Mouse (Mus musculus) 3134 (cell line): ENCODE measurements around the gene BC048671.

Experiments used
- DNase-seq: peaks from one replicate; pipeline ENCODE4 v3.0.0-alpha.2; 2011; ENCODE audit warnings: low spot score; ENCODE audit not compliant: insufficient read length; ENCODE audit errors: extremely low read depth

BC048671 gene

GRCm38 (mm10) chr6:90300919-90301318 is at the start of gene BC048671:
TSS of gene BC048671 (plus strand) at chr6:90301219.
- DNase-seq: no peak

GRCm38 (mm10) chr6:90288265-90288664 is 12.8 kb upstream of the BC048671 start:
- DNase-seq: no peak

GRCm38 (mm10) chr6:90306315-90306975 is 5.4 kb downstream of the BC048671 start:
- DNase-seq: no peak

GRCm38 (mm10) chr6:90308839-90309778 is 8.1 kb downstream of the BC048671 start:
- no peak for DNase-seq

GRCm38 (mm10) chr6:90315961-90316360 is 14.9 kb downstream of the BC048671 start:
- no peak for DNase-seq

GRCm38 (mm10) chr6:90317510-90318258 is 16.7 kb downstream of the BC048671 start:
- DNase-seq: no peak

- no peak for DNase-seq
These were observed 18.0 kb downstream of the BC048671 start for GRCm38 (mm10) chr6:90319019-90319418.

GRCm38 (mm10) chr6:90319475-90320191 is 18.6 kb downstream of the BC048671 start:
- no peak for DNase-seq

GRCm38 (mm10) chr6:90320429-90320828 is 19.4 kb downstream of the BC048671 start:
- DNase-seq: no peak

GRCm38 (mm10) chr6:90321811-90322210 is 20.8 kb downstream of the BC048671 start:
- no peak for DNase-seq

GRCm38 (mm10) chr6:90324026-90324425 is 23.0 kb downstream of the BC048671 start:
- no peak for DNase-seq

GRCm38 (mm10) chr6:90324463-90324862 is 23.4 kb downstream of the BC048671 start:
- no peak for DNase-seq

- no peak for DNase-seq
These were observed 24.0 kb downstream of the BC048671 start, which contains the start of gene Chst13 for GRCm38 (mm10) chr6:90324991-90325390. TSS of gene Chst13 (minus strand) at chr6:90325185.

GRCm38 (mm10) chr6:90327670-90328069 is 26.7 kb downstream of the BC048671 start:
- DNase-seq: no peak

- DNase-seq: no peak
These were observed 28.9 kb downstream of the BC048671 start for GRCm38 (mm10) chr6:90329953-90330352.

GRCm38 (mm10) chr6:90332561-90333425 is 31.8 kb downstream of the BC048671 start, which contains the start of gene Uroc1:
TSS of gene Uroc1 (plus strand) at chr6:90333284.
- DNase-seq: no peak

GRCm38 (mm10) chr6:90334244-90334643 is 33.2 kb downstream of the BC048671 start:
- no peak for DNase-seq

GRCm38 (mm10) chr6:90342343-90342742 is 41.3 kb downstream of the BC048671 start:
- DNase-seq: no peak

GRCm38 (mm10) chr6:90347183-90347582 is 46.2 kb downstream of the BC048671 start:
- no peak for DNase-seq
